In the genomic region with DNA sequence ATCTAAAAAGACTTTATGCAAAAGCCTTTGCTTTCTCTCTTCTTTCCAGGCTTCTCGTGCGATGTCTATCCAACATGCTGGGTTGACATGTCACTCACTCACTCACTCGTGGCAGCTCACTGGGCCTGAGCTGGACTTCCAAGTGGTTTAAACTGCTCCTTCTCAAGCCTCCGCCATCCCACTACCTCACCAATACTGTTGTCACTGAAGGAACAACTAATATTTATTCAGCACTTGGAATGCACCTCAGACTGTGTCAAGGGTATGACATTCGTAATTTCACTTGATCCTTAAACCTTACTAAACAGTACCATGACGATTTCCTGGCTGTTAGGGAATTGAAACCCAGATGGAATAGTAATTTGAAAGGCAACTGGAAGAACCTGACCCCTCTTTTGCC, we compare ENCODE assay signal across 13 mouse cellular contexts.
"Had no signal": no experiment of that assay in that cellular context is flagged by ENCODE, and none has a peak within 500 bp of the region (broad histone marks: within the 10 kb centered on the region; RNA-seq: fewer than 3 reads in every experiment).

No protein-coding gene starts in this region.

- H3K4me3 ChIP-seq: limb, embryonic 13.5 days; liver, embryonic 13.5 days; midbrain, embryonic 13.5 days; neural tube, embryonic 12.5 days; stomach, embryonic 15.5 days had no signal

- H3K9ac ChIP-seq: limb, embryonic 13.5 days; lung, embryonic 15.5 days; midbrain, embryonic 13.5 days; neural tube, embryonic 12.5 days; stomach, embryonic 15.5 days had no signal

- H3K27me3 ChIP-seq: limb, embryonic 13.5 days; liver, embryonic 13.5 days; lung, embryonic 15.5 days; neural tube, embryonic 12.5 days; stomach, embryonic 15.5 days had no signal

- H3K36me3 ChIP-seq: lung, embryonic 15.5 days; midbrain, embryonic 13.5 days; neural tube, embryonic 12.5 days; stomach, embryonic 15.5 days had no signal

- H3K4me2 ChIP-seq: limb, embryonic 13.5 days; midbrain, embryonic 13.5 days; neural tube, embryonic 12.5 days; stomach, embryonic 15.5 days had no signal

- H3K27ac ChIP-seq: limb, embryonic 13.5 days; midbrain, embryonic 13.5 days; neural tube, embryonic 12.5 days had no signal

- H3K9me3 ChIP-seq: limb, embryonic 13.5 days; liver, embryonic 13.5 days; lung, embryonic 15.5 days; midbrain, embryonic 13.5 days; neural tube, embryonic 12.5 days; stomach, embryonic 15.5 days had no signal

- DNase-seq: kidney, adult 11 months; kidney, adult 9 months; kidney, postnatal 14 days; left cerebral cortex, postnatal 4 days; liver, embryonic 13.5 days; retina, postnatal 1 day; right cerebral cortex, postnatal 14 days; thymus, postnatal 4 days had no signal

- ATAC-seq: midbrain, embryonic 13.5 days had no signal
